Mouse (Mus musculus): ENCODE measurements around the gene Ss18l1.

Ss18l1 gene

DNA sequence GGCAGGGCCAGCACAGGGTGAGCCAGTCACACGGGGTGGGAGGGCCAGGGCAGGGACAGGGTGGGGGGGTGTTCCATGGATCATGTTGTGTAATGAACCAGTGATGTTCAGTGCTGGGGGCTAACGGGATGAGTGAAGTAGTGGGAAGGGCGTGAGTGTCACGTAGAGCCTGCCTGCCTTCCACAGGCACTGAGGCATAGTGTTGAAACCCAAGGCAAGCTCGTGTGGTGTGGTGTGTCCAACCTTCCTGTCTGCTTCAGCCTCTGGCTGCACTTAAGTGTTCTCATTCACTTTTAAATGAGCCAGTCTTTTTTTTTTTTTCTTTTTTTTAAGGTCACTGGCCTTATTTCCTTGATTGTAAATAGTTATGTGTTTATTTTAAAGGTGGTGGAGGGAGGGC is 7.6 kb upstream of the Ss18l1 start:
- no peak for DNase-seq (ENCODE audit: low spot score)

DNA sequence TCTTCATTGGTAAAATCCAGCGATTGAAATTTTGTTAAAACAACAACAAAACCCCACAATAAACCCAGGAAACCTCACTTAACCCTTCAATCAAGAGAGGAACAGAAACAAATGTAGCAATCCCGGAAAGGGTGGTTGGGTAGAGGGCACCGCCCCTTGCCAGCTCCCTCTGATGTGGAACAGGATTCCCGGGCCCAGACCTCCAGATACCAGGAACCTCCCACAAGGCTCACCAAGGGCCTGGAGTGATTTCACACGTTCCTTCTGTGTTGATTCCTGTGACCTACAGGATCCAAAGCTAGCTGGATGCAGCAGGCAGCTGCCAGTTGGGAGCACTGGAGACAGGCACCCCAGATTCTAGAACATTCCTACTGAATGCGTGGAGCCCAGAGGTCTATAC is 1.9 kb upstream of the Ss18l1 start:
- no peak for DNase-seq (ENCODE audit: low spot score)

DNA sequence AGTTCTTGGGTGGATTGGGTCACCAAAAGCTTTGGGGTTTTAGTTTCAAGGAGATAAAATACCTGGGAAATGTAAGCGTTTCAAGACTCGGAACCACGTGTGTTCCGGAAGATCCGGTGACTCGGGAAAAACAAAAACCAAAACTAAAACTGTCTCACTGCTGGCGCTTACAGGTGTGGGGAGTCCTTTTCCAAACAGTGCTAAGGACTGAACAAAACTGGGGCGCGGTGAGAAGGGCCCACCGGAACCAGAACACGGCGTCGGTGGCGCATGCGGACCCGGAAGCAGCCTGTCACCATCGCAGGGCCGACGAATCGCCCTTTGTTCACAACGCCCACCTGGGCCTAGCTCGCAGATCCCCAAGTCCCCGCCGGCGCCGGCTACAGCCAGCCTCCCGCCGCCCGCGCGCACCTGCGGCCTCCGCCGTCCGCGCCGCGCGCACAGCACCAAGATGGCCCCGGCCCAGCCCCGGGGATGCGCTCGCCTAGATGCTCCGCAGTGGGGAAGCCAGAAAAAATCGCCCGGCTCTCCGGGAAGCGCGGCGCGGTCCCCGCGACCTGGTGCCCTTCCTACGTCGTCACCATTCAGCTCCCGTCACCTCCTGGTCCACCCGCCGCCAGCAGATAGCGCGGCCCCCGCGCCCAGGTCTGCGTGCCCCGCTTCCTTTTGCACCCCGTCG is 593 bp upstream of the Ss18l1 start:
- DNase-seq (ENCODE audit: low spot score): no peak

DNA sequence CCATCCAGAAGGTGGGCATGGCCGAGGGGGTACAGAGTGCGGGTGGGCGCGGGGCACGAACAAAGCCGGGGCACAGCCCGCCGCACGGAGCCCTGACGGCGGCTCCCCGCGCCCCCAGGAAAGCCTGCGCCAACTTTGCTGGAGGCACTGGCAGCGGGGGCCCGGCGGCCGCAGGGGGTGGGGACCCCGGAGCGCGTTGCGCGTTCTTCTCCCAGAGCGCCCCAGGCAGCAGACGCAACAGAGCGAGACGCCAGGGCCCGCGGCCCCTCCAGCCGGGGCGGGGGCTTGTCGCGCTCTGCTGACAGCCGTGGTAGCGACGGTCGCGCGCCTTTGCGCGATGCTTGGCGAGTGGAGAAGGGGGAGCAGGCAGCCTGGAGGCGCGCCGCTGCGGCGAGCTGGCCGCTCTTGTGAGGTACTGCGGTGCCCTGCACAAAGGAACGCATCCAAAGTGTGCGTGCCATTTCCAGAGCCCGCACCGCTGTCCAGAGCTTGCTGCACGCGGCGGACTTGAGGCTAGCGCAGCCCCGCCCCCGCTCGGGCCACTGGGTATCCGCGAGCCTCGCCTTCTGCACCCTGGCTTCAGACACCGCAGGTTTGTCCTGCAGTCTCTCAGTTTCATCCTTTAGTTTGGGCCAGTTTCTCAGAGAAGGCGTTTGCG is 678 bp downstream of the Ss18l1 start:
- no peak for DNase-seq (ENCODE audit: low spot score)

DNA sequence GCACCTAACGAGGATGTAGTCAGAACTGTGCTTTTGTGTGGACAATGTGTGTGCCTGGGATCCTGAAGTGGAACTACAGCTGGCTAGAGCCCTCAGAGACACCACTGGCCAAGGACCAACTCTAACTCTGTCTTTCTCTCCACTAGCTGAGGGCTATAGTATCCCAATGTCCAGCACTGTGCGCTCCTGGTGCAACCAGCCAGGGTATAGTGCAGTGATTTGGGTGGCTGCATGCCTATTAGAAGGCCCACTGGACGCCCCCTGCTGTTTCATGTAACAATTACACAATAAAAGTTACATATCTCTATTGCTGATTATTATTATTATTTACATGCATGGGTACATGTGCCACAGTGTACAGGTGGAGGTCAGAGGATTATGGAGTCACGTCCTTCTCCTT is 3.0 kb downstream of the Ss18l1 start:
- no peak for DNase-seq (ENCODE audit: low spot score)

DNA sequence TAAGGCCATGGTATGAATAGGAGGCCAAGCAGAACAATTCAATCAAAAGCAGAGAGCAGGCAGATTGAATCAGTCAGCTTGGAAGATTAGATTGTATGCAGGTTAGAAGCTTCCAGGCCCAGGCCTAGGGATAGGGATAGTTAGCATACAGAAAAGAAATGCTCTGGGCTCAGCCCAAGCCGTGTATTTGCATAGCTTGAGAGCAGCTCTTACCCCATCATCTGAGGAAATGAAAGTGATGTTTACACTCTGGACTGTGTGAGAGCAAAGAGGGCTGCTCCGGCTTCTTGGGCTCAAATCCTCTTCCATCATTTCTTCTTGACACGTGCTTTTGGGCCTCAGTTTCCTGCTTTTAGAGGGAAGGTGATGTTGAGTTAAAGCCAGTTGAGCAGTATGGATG is 5.3 kb downstream of the Ss18l1 start:
- no peak for DNase-seq (ENCODE audit: low spot score)

DNA sequence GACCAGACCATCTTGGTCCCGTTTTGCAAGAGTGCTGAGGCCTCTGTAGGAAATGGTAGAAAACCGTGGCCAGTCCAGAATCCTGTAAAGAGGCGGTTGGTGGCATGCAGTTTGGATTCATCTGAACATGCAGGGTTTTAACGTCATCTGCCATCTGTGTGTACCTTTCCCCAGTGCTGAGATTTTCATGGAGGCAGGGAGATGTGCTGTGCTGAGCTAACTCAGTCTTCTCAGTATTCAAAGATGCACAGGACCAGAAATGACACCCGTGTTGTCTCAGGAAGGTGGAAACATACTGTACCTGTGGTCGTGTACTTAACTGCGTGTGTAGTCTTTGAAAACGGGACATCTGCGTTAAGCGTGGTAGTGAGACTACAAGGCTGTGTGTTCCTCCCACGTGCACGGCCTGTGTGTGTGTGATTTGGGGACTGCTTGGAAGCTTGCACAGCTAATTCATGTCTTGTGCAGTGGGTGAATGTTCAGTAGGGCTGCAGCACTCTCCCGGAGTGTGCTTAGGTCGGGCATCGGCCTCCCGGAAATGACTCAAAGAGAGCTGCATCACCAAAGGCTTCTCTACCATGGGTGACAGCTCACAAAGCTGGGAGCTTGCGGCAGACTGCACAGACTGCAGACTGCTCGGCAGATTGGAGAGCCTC is 5.8 kb downstream of the Ss18l1 start:
- DNase-seq (ENCODE audit: low spot score): no peak

DNA sequence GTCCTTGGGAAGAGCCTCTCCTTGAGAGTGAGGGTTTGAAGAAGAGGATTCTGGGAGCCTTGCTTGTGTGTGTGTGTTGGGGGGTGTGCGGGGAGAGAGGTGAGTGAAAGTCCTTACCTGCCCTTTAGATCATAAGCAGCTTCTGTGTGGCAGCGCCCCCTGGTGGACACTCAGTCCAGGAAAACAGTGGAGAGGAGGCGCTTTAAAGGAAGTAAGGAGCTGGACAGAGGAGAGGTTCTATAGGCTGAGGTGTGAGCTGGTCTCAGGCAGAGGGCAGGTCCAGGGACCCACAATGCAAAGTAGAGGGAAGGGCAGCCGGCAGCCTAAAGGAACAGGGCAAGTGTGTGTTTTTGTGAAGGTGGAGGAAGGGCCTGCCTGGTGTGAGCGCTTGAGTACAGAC is 8.7 kb downstream of the Ss18l1 start:
- DNase-seq (ENCODE audit: low spot score): peak; percentile 65

DNA sequence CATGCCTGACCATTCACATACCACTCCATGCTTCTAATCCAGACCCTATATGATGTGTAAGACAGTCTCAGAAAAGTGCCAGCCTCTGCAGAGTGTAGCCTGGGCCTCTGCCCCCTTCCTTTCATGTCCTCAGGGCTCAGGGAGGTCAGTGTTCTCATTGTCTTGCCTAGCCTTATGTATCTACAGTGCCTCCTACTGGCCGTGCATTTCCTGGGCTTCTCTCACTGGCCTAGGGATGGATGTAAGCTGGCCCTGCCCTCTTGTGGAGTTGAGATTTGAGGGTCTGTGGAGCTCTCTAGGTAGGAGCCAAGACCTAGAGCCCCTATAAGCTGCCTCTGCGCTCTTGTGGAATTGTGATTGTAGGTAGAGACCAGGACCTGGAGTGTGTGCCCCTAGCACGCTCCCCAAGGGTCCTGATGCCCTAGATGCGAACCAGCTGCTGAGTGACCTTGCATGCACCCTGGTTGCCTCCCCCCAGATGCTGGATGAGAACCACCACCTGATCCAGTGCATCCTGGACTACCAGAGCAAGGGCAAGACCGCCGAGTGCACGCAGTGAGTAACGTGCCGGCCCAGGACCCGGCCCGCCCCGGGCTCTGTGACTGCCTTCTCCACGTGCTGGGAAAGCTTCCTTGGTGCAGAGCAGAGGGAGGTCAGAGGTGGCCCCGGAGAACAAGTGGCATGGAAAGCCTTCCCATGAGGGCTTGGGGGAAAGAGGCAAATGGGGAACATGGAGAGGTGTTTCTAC is 9.9 kb downstream of the Ss18l1 start:
- DNase-seq (ENCODE audit: low spot score): no peak

DNA sequence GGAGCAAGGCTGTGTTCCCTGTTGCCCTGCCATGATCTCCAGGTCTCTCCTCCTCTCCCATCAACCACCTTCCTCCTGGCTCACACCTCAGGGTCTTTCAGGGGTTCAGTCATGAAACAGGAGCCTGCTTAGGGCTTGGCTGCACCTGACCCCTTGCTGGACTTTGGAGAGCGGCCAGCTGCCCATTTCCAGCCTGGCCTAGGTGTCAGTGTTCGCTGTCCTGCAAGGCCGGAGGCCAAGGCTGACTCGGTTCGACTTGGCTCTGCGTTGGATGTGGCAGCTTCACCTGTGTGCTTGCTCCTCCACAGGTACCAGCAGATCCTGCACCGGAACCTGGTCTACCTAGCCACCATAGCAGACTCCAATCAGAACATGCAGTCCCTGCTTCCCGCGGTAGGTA is 10.7 kb downstream of the Ss18l1 start:
- no peak for DNase-seq (ENCODE audit: low spot score)

DNA sequence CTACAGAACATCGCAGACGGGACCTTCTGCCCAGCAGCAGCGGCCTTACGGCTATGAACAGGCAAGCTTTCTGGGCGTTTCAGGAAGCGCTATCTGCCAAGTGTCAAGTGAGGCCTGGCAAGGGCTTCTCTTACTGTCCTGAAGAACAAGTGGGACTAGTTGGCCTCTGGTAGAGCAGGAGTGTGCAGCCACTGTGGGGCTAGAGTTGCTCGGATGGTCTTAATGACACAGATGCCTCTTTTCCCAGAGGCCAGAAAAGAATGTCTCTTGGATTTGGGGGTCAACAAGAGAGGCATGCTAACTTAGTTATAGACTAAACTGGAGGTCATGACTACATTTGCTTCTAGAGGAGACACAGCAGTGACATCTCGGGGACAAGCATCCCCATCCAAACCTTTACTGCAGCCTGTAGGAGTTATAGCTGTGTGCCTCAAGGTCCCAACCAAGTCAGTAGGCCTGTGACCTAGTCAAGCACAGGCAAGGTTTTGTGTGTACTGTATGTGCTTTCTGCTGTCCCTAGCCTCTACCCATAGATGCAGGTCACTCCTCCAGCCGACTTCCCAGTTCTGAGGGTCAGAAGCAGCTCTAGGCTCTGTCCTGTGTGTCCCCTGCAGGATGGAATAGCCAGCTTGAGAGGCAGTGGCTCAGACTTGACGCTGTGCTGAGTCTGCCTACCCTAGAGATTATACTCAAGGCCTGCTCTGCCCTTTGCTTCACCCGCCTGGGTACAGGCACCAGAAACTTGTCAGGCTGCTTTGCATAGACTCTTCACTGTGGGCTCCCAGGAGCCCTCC is 21.2 kb downstream of the Ss18l1 start:
- DNase-seq (ENCODE audit: low spot score): no peak

DNA sequence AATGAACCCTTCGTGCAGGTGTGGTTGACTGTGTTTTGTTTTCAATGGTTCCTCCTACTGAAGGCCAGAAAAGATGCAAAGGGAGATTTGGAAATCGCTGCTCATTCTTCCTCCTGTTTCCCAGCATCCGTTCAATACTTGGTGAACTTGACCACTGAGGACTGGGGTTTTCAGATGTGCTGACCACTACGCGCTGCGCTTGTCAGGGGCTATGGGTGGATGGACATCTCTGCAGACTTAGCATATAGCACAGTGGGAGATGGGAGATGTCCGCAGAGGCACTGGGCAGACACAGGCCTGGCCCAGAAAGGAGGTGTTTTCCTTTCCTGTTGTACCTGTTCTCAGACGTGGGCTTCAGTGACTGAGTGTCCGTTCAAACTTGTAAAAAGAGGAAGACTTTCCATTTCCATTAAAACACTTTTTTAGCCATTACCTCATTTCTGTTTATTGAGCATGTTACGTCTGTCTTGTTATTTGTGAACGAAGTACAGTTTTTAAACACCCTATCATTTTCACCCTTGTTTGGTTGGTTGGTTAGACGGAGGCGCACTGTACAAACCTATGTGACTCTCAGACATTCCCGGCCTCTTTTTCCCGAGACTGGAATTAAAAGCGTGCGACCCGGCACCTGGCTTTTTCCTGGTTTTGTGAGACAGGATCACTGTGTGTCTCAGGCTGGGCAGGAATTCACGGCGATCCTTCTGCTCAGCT is 27.6 kb downstream of the Ss18l1 start:
- DNase-seq (ENCODE audit: low spot score): no peak

DNA sequence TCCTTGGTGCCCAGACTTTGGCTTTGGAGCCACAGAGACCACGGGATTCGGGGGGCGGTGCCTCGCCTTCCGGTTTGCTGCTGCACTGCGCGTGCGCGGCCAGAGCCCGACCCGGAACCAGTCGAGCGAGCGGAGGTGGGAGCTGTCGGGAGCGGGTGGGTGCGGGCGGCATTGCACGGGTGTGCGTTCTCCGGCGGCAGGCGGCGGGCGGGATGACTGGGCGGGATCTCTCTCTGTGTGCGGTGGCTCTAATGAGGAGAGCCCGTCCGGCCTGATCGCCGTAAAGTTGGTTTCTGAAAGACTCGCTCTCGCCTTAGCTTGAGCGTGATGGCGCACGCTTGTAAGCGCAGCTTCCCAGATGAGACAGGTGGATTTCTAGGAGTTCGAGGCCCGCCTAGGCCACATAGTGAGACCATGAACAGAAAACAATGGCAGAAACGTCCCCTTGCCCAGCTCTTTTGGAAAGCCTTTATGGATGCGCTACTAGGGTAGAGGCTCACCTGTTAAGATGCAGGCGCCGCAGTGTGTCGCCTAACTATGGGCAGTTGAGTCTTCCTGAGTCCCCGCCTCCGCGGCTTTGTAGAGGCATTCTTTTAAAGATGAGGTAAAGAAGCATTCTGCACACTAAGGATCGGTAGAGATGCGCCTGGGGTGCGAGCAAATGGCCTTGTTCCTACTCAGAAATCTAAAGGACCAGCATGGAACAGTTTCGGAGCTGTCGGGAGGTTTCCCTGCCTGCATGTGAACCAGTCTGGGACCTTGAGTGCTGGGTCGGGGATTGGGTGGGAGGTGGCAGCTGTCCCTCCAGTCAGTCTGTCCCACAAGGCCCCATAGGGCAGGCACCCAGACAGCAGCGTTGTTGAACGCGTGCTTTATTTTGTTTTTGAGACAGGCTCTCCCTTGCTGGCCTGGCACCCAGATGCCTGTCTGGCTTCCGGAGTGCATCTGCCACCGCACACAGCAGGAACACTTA is 28.5 kb downstream of the Ss18l1 start, which contains the start of gene Mtg2:
Gene Mtg2 (plus strand): TSS at position 108 of the 973 bp plus-strand sequence.
- DNase-seq (ENCODE audit: low spot score): peak; percentile 83

DNA sequence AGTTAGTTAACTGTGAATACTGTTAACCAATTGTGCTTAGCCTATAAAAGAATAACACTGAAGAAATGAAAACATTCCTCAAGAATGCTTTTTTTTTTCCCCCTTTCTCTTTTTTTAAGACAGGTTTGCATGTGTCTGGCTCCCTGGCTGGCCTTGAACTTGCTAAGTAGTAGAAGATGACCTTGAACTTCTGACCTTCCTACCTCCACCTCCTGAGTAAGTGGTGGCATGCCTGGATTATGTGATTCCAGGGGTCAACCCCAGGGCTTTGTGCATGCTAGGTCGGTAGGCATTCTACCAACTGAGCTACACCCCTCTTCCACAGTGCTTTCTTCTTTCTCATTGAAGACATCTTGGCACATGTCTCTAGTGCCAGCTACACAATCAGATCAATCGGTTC is 29.4 kb downstream of the Ss18l1 start:
- no peak for DNase-seq (ENCODE audit: low spot score)

DNA sequence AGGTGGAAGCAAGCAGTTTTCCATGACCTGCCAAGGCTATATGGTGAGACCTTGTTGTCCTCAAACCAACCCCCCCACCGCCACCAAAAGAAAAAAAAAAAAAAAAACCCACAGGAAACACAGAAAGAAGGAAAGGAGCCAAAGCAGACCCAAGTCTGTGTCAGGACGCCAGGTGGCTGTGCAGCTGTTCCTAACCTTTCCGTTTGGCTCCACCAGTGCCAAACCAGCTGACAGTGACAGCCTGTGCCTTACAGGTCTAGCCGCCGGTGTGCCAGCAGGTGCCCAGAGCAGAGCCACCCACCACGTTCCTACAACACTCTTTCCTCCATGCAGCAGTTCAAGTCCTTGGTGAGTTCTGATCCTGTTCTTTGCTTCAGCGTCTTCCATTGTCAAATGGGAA is 30.6 kb downstream of the Ss18l1 start:
- DNase-seq (ENCODE audit: low spot score): no peak

DNA sequence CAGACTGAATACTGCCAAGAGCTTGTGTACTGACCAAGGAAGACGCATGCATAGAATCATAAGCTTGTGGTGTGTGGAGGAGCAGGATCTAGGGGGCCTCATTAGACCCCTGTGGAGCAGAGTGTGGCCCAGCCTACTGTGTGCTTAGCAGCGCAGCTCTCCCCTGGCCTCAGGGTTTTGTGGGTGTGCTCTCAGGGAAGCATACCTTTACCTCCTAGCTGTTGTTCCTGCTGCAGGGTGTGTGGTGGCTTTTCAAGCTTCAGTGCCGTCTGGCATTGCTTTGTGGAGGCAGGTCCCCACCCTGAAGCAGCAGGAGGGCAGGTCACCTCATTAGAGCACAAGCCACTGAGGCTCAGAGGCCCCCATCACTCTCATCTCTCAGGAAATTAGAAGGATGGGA is 35.3 kb downstream of the Ss18l1 start:
- DNase-seq (ENCODE audit: low spot score): no peak

DNA sequence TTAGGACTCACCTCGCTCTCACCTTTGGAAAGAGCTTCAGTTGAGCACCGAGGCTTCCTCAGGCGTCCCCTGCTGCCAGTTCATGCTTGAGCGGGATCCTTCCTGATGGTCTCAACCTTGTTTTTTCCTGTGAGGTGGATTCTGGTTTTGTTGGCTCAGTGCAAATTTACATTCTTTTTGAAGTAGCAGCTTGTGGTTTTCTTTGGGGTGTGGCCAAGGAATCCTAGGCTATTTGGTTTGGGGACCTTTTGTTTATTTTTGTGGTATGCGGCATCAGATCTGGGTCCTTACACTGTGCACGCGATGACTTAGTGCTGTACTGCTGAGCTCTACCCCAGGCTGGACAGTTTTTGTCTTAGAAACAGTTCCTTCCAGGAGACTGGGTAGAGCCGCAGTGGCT is 38.4 kb downstream of the Ss18l1 start:
- DNase-seq (ENCODE audit: low spot score): no peak

DNA sequence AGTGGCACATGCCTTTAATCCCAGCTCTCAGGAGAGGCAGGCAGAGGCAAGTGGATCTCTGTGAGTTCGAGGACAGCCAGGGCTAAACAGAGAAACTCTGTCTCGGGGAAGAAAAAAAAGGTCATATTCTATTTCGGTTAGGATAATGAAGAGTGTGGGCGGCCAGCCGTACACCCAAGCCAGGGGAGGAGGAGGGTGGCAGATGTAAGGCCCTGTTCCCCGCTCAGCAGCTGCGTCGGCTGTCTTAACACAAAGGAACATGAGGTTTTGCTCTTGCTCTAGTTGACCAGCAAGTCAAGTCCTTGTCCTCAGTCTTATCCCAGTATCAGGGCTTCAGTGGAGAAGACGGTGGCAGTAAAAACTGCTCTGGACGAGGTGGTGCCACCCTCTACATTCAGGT is 40.8 kb downstream of the Ss18l1 start:
- no peak for DNase-seq (ENCODE audit: low spot score)

DNA sequence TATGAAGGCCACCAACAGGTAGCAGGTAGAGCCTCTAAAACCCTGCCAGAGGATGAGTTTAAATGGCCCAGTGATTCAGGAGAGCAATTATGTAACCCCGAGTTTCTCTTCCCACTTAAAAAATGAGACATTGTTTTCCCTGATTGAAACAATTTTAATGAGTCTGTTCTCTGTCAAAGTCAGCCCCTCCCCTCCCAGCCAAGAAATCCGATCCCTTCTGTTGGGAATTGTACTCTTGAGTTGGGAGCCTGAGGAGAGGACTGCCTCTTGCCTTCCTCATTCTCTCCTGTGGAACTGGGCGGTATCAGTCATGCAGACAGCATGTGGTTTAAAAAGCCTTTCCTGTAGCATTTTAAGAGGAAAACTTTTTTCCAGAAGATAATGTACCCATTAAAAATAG is 42.3 kb downstream of the Ss18l1 start:
- DNase-seq (ENCODE audit: low spot score): no peak

All from urinary bladder, postnatal 10 days (tissue).